Mouse (Mus musculus) kidney, embryonic 14.5 days (tissue): Measurements from ENCODE around the gene Sppl2a. TPM values are rescaled to one million over a fixed set of nuclear protein-coding genes. Genes with fewer than 3 reads are reported as not detected.
"Not testable (repeated sequence)": the region's sequence is repeated elsewhere in the genome, so short reads cannot be mapped to it uniquely, and the experiment has no call there.

Source experiments
- ATAC-seq: fragments of 200-750 bp; cut with Nextera tagmentation; 2 replicates; pipeline ENCODE4 v1.8.0; 2017; ENCODE audit warnings: moderate number of reproducible peaks, mild to moderate bottlenecking, moderate TSS enrichment, moderate library complexity; ENCODE audit not compliant: low FRiP score, low TSS enrichment
- H3K27ac ChIP-seq: fragments of 300-500 bp; sonication (generic); 2 replicates; pipeline ENCODE4 v1.5.1; 2014; ENCODE audit warnings: low read depth, mild to moderate bottlenecking, low read length, moderate library complexity, mixed read lengths
- H3K27me3 ChIP-seq: fragments of 300-500 bp; sonication (generic); 2 replicates; pipeline ENCODE4 v1.6.1; 2014; ENCODE audit warnings: mild to moderate bottlenecking, low read length; ENCODE audit not compliant: control insufficient read depth, insufficient read depth
- H3K36me3 ChIP-seq: fragments of 300-500 bp; sonication (generic); 2 replicates; pipeline ENCODE4 v1.6.1; 2014; ENCODE audit warnings: low read length, mixed read lengths; ENCODE audit not compliant: control insufficient read depth, insufficient read depth
- H3K4me1 ChIP-seq: fragments of 300-500 bp; sonication (generic); 2 replicates; pipeline ENCODE4 v1.6.1; 2014; ENCODE audit warnings: low read length, mixed read lengths; ENCODE audit not compliant: control insufficient read depth, insufficient read depth
- H3K4me2 ChIP-seq: fragments of 300-500 bp; sonication (generic); replicated peaks from 2 replicates; pipeline ENCODE4 v1.6.1; 2014; ENCODE audit warnings: low read depth, mild to moderate bottlenecking, low read length
- H3K4me3 ChIP-seq: fragments of 300-500 bp; sonication (generic); 2 replicates; pipeline ENCODE4 v1.5.1; 2014; ENCODE audit warnings: mild to moderate bottlenecking, low read length
- H3K9ac ChIP-seq: fragments of 300-500 bp; sonication (generic); 2 replicates; pipeline ENCODE4 v1.6.1; 2014; ENCODE audit warnings: low read depth, mild to moderate bottlenecking, low read length, moderate library complexity
- H3K9me3 ChIP-seq: fragments of 300-500 bp; sonication (generic); 2 replicates; pipeline ENCODE4 v1.6.1; 2016; ENCODE audit warnings: low read length; ENCODE audit not compliant: control insufficient read depth
- WGBS: fragments of 180-500 bp; shearing (Covaris S2); extraction: QIAGEN DNeasy Blood & Tissue Kit; methylation state at CpG from one replicate; pipeline ENCODE4 v1.1.7; 2014; 5-methylcytosine and 5-hydroxymethylcytosine counted together
- polyA plus RNA-seq: library from polyadenylated mRNA; unstranded; fragments of >200 nt; fragmentation: Nextera tagmentation; extraction: Ambion mirVana; gene quantifications from 2 replicates; pipeline ENCODE4 v1.2.1, GENCODE M21; 2014

The Sppl2a gene
- 39.1 and 47.0 TPM in 2 replicates for polyA plus RNA-seq

DNA sequence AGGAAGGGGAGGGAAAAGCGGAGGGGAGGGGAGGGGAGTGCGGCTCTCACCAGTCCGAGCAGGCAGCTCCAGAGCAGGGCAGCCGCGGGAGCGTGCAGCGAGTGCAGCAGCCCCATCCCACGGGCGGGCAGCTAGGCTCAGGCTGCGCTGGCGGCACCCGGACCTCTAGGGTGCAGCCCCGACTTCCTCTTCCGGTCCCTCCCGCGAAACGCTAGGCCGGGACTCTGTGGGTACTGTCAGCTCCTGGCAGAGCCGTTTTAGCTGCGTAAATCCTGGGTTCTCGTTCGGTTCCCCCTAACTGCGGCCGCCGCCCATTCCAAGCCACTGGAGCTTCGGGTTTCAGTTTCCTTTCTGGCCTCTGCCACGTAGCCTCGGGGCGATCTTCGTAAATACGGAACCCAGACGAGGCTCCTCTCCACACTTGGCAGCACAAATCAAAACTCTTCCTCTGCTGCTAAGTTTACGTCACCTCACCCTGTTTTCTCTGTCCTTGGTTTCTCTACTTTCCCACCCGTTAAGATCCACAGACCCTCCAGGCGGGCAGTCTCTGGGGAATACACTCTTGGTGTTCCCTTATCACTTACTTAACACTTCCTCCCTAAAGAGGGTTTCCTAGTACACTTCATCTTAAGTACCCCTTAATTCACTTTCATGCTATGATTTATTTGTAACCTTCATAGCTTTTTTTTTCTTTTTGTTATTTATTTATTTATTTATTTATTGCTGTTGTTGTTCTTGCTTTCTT is at the start of gene Sppl2a:
TSS of gene Sppl2a (minus strand) at position 339 of the 745 bp plus-strand sequence.
- under 1% methylated on average over 29 of the region's 35 CpGs for WGBS
- H3K36me3 ChIP-seq = no peaks in the 10 kb centered on the region
- H3K4me3 ChIP-seq = peak within 1 kb of the TSS; percentile 63
- H3K4me1 ChIP-seq = peaks cover 3% of the 10 kb centered on the region; the same call in 1 of the 2 replicates
- peak; percentile 100 for ATAC-seq
- peak within 1 kb of the TSS; percentile 99 for H3K27ac ChIP-seq
- no peaks in the 10 kb centered on the region for H3K9me3 ChIP-seq
- no peaks in the 10 kb centered on the region for H3K27me3 ChIP-seq
- peak within 1 kb of the TSS; percentile 71 for H3K4me2 ChIP-seq
- H3K9ac ChIP-seq = peak within 1 kb of the TSS; percentile 85

DNA sequence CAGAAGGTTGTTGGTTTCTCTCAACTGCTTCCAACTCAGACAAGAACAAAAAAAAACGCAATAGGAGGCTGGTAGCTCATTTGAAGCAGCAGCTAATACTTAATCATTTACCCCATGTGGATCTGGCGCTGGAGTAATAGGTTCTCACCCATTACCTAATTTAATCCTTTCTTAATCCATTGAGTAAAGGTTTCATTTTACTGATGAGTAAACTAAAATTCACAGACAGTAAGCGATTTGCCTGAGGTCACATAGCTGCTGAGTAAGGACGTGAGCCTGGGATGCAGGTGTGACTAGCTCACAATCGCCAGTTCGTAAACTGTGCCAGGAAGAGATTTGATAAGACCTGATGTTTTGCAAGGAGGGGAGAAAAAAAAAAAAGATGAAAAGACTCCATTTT is 44.4 kb upstream of the Sppl2a start:
- H3K4me2 ChIP-seq = no peak overlapping the region
- 72% methylated on average over 6 of the region's 6 CpGs for WGBS

DNA sequence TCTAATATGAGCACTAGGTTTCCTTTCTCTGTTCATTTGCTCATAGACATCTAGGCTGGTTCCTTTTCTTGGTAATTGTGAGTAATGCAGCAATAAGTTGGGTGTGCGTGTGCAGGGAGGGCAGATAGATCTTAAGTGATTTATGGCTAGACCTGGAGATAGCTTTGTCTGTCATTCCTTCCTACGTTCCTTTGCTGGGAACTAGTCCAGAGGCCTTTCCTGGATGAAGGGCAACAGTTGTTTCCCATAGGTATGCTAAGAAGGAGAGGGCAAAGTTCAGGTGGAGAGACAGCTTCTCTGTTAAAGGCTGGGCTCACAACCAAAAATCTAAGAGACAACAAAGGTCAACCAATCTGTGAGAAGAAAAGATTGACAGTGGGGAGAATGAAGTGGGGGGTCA is 28.7 kb upstream of the Sppl2a start:
- Histone ChIP-seq H3K9me3 (no peaks in the 10 kb centered on the region), H3K4me3 (no peak overlapping the region), H3K9ac (no peak overlapping the region), H3K36me3 (no peaks in the 10 kb centered on the region), H3K4me1 (no peaks in the 10 kb centered on the region), H3K4me2 (no peak overlapping the region), H3K27me3 (no peaks in the 10 kb centered on the region), H3K27ac (no peak overlapping the region)
- no peak for ATAC-seq
- 56% methylated on average over 2 of the region's 2 CpGs for WGBS

More for the DNA sequence above, 44.4 kb upstream of the Sppl2a start:
- Histone ChIP-seq H3K27ac (no peak overlapping the region), H3K9ac (no peak overlapping the region), H3K27me3 (no peaks in the 10 kb centered on the region), H3K4me3 (no peak overlapping the region), H3K9me3 (no peaks in the 10 kb centered on the region), H3K4me1 (no peaks in the 10 kb centered on the region), H3K36me3 (no peaks in the 10 kb centered on the region)
- ATAC-seq = no peak

DNA sequence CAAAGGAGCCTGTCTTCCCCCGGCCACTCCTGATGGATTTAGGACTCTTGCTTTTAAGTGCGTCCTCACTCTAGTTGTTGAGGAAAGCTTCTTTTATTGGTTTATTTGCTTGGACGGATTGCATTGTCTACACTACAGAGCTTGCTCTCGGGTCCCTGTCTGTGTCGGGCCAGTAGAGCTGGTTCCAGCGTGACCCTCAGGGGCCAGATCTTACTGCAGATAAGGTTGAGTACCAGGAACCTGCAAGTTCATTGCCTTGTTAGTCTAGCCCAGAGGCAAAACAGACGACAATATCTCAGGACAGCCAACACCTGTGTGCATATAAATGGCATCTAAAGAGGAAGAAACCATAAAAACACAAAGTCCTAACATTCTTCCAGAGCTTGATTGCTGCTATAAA is 22.6 kb upstream of the Sppl2a start:
- no peaks in the 10 kb centered on the region for H3K9me3 ChIP-seq
- H3K27me3 ChIP-seq = no peaks in the 10 kb centered on the region
- 25% methylated on average over 7 of the region's 7 CpGs for WGBS
- no peak overlapping the region for H3K4me3 ChIP-seq
- no peaks in the 10 kb centered on the region for H3K4me1 ChIP-seq
- no peak overlapping the region for H3K4me2 ChIP-seq
- no peaks in the 10 kb centered on the region for H3K36me3 ChIP-seq
- H3K27ac ChIP-seq = no peak overlapping the region
- ATAC-seq = no peak
- no peak overlapping the region for H3K9ac ChIP-seq

DNA sequence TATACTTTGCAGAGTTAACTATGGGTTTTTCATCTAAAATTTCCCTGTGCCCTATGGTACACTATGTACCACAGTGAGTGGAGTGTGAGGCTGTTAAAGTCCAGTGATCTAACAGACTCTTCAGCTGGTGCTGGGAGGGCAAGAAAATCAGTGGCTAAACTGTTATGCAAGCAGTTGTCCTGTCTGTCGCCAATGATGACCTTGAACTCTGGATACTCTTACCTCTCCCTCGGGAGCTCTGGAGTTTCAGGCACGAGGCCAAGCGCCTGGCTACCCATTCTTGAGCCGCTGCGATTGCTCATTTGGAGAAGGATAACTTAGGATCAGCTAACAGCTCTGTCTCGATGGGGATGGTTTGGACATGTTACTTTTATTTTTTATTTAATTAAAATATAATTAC is 18.1 kb upstream of the Sppl2a start:
- no peak overlapping the region for H3K9ac ChIP-seq
- H3K36me3 ChIP-seq = no peaks in the 10 kb centered on the region
- ATAC-seq = no peak
- H3K4me1 ChIP-seq = no peaks in the 10 kb centered on the region
- no peaks in the 10 kb centered on the region for H3K9me3 ChIP-seq
- H3K4me2 ChIP-seq = no peak overlapping the region
- H3K27ac ChIP-seq = no peak overlapping the region
- WGBS = 52% methylated on average over 7 of the region's 7 CpGs
- no peak overlapping the region for H3K4me3 ChIP-seq
- no peaks in the 10 kb centered on the region for H3K27me3 ChIP-seq

DNA sequence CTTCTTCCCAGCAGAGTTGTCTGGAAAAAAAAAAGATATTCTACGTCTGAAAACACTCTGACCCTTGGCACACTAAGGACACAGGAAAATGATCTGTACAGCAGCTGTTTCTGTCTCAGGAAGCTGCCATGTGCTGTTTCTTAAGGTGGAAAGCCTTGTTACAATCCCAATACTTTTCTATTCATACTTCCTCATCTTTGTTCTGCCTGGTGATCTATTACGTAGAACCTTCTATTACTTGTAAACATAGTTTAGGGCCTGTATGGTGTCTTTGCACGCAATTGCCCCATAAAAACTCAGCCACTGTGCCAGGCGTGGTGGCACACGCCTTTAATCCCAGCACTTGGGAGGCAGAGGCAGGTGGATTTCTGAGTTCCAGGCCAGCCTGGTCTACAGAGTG is 17.4 kb upstream of the Sppl2a start:
- Histone ChIP-seq H3K27ac (no peak overlapping the region), H3K4me3 (no peak overlapping the region), H3K4me2 (no peak overlapping the region), H3K4me1 (no peaks in the 10 kb centered on the region), H3K27me3 (no peaks in the 10 kb centered on the region), H3K36me3 (no peaks in the 10 kb centered on the region), H3K9me3 (no peaks in the 10 kb centered on the region), H3K9ac (no peak overlapping the region)
- ATAC-seq = no peak
- WGBS = 72% methylated on average over 5 of the region's 5 CpGs

DNA sequence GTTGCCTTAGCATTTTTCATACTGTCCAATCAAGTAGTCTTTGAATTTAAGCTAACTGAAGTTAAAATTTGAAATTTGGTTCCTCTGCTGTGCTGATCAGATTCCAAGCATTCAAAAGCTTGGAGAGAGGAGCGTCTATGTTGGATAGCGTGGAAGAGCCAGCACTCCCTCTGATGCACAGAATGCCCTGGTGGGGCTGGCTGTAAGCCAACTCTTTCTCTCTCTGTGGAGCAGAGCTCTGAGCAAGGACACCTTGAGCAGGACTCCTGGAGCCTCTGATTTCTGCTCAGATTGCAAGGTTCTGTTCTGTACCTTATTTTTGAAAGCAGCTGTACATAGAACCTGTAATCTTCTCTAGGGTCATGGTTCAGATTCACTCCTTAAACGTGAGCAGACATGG is 16.8 kb upstream of the Sppl2a start:
- Histone ChIP-seq H3K4me1 (no peaks in the 10 kb centered on the region), H3K9me3 (no peaks in the 10 kb centered on the region), H3K36me3 (no peaks in the 10 kb centered on the region), H3K4me2 (no peak overlapping the region), H3K27ac (no peak overlapping the region), H3K27me3 (no peaks in the 10 kb centered on the region), H3K4me3 (no peak overlapping the region), H3K9ac (no peak overlapping the region)
- WGBS = 50% methylated on average over 3 of the region's 3 CpGs
- no peak for ATAC-seq

DNA sequence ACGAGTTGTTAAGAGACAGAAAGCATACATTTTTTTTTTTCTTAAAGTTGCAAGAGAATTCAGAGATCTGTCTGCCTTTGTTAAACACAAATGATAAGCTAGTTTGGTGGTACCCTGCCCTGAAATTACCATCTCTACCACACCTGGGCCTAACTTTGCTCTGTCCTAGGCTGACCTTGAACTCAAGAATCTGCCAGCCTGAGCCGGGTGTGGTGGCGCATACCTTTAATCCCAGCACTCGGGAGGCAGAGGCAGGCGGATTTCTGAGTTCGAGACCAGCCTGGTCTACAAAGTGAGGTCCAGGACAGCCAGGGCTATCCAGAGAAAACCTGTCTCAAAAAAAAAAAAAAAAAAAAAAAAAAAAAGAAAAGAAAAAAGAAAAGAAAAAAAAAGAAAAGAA is 16.3 kb upstream of the Sppl2a start:
- H3K4me1 ChIP-seq, ATAC-seq, H3K27me3 ChIP-seq, H3K9ac ChIP-seq, H3K4me3 ChIP-seq, H3K36me3 ChIP-seq, H3K27ac ChIP-seq, H3K4me2 ChIP-seq, H3K9me3 ChIP-seq: not testable (repeated sequence)
- 76% methylated on average over 6 of the region's 6 CpGs for WGBS

DNA sequence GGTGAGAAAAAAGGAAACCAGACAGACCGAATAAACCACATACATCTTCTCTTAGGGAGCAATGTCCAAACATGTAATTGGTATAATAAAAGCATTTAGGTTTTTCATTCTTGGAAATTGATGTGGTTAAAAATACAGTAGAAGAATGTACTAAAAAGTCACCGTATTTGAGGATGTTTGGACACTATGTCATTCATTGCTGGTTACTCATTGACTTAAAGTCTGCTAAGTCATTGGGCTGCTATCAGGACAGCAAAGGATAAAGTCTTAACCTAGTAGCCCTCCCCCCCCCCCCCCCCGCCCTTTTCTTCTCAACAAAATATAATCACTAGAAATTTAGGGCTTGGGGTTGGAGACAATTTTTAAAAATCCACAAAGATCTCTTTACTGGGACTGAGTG is 15.2 kb upstream of the Sppl2a start:
- H3K4me2 ChIP-seq = no peak overlapping the region
- no peak overlapping the region for H3K27ac ChIP-seq
- WGBS = 78% methylated on average over 3 of the region's 3 CpGs
- no peaks in the 10 kb centered on the region for H3K4me1 ChIP-seq
- no peaks in the 10 kb centered on the region for H3K27me3 ChIP-seq
- no peak for ATAC-seq
- no peak overlapping the region for H3K4me3 ChIP-seq
- H3K9me3 ChIP-seq = no peaks in the 10 kb centered on the region
- H3K36me3 ChIP-seq = no peaks in the 10 kb centered on the region
- no peak overlapping the region for H3K9ac ChIP-seq
